Mouse (Mus musculus) cortical plate, adult 2 months (tissue): ENCODE measurements around the gene Uhrf1.
A peak's percentile ranks its signal among the peaks of the same experiment; 100 is the strongest.

Experiments used
- CTCF ChIP-seq: fragments of 200-500 bp; IDR thresholded peaks from 2 replicates; pipeline ENCODE4 v1.5.1; 2011; ENCODE audit warnings: mild to moderate bottlenecking, control low read depth, low read length; ENCODE audit not compliant: insufficient read depth; ENCODE audit errors: extremely low read depth
- POLR2A ChIP-seq: fragments of 200-500 bp; IDR thresholded peaks from 2 replicates; pipeline ENCODE4 v1.6.1; 2011; ENCODE audit warnings: mild to moderate bottlenecking, low read length, control low read depth; ENCODE audit not compliant: insufficient read depth; ENCODE audit errors: extremely low read depth

DNA sequence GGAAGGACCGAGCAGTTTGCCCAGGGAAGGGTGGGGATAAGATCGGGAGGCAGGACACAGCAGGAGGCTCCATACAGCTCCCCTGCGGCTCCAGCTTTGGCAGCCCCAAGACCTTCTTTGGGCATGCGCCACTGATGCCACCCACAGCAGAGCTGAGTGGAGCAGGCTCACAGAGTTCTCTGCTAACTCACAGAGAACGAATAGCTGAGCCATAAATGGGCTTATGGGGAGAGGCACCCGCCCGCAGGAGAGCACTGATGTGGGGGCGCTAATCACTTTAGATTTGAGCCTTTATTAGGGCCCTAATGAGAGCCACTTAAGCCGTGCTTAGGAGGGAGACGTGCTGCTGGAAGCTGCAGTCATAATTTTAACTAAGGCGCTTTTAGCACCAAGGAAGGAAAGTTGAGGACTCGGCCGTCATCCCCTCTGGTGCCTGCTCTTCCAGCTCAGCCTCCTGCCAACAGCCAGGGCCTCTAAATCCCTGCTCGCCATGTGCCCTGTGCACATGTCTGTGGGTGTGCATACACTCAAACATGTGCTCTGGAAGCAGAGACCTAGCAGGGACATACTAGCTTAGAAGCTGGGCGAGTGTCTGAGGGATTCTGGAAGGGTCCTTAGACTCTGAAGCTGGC is 68.0 kb downstream of the Uhrf1 start:
- TF ChIP-seq POLR2A, result peak; percentile 44; the same call in 1 of the 2 replicates
- TF ChIP-seq CTCF, result no peak
